Comparison of ENCODE assay signal across 9 mouse cellular contexts in the genomic region with DNA sequence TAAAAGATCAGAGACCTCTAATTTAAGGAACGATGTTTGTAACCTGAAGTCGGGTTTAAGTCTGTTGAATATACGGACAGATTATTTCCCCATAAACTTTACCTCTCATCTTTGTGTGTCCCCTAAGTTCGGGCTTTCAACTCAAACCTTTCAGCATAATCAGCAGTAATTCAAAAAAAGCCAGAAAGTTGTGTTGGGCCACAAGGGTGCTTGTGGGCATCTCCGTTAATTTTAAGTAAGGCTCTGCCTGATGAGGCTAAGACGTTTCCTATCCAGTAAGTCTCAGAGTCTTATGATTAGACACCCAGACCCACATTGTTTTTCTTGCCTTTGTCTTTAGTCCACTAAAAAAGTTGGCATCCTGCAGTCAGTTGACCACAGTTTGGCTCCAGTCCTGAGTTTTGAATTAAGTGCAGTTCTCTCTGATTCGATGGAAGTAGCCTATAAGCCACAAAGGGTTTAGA. TPM values are rescaled to one million over a fixed set of nuclear protein-coding genes. Genes with fewer than 3 reads are reported as not detected.
DNase-seq lines count a peak whose midpoint lies in the region; ATAC-seq and TF ChIP-seq lines count a peak whose summit lies in the region.
"Had no signal": no experiment of that assay in that cellular context is flagged by ENCODE, and none has a peak within 500 bp of the region (broad histone marks: within the 10 kb centered on the region; RNA-seq: fewer than 3 reads in every experiment).

No protein-coding gene starts in this region.

- H3K4me1 ChIP-seq in liver, adult 2 months (ENCODE audit: control insufficient read depth, insufficient read depth, low read length) = peaks cover 16% of the 10 kb centered on the region
- H3K4me1 ChIP-seq in embryonic facial prominence, embryonic 11.5 days (ENCODE audit: control insufficient read depth, insufficient read depth, low read length) = no peaks in the 10 kb centered on the region
- peaks cover 50% of the 10 kb centered on the region for H3K4me1 ChIP-seq in hindbrain, embryonic 13.5 days (replicated peaks)
- H3K4me1 ChIP-seq in lung, postnatal 0 days (ENCODE audit: insufficient read depth, low read depth, low read length) = peaks cover 13% of the 10 kb centered on the region; the same call in 1 of the 2 replicates

- peak; percentile 56 for DNase-seq in liver, adult 2 months (ENCODE audit: extremely low read depth, low read depth, low spot score)
- no peak for DNase-seq in liver
- peak; percentile 25 for DNase-seq in embryonic facial prominence, embryonic 11.5 days (ENCODE audit: low spot score)
- DNase-seq in lung, postnatal 0 days (ENCODE audit: low spot score) = peak; percentile 67
- no peak for DNase-seq in layer of hippocampus, postnatal 14 days (ENCODE audit: low spot score in 2 of 2)
- DNase-seq in layer of hippocampus, adult 8-10 months (ENCODE audit: low spot score in 2 of 2) = no peak

- no peak for TF ChIP-seq EP300 in lung, postnatal 0 days (IDR thresholded peaks at IDR 0.05)

- no peak for TF ChIP-seq POLR2A in liver, adult 2 months (IDR thresholded peaks at IDR 0.05; ENCODE audit: extremely low read depth, insufficient read depth, low read length)

- H3K36me3 ChIP-seq in liver, adult 2 months (ENCODE audit: control insufficient read depth, insufficient read depth, low read length) = no peaks in the 10 kb centered on the region
- no peaks in the 10 kb centered on the region for H3K36me3 ChIP-seq in embryonic facial prominence, embryonic 11.5 days (replicated peaks; ENCODE audit: control insufficient read depth, insufficient read depth, low read depth, low read length)
- H3K36me3 ChIP-seq in hindbrain, embryonic 13.5 days = no peaks in the 10 kb centered on the region
- no peaks in the 10 kb centered on the region for H3K36me3 ChIP-seq in lung, postnatal 0 days (ENCODE audit: insufficient read depth, low read length)

- H3K4me2 ChIP-seq in embryonic facial prominence, embryonic 11.5 days (ENCODE audit: low read depth, low read length) = peak overlapping the region; percentile 61
- peak overlapping the region; percentile 82 for H3K4me2 ChIP-seq in hindbrain, embryonic 13.5 days
- H3K4me2 ChIP-seq in lung, postnatal 0 days (replicated peaks; ENCODE audit: low read depth, low read length) = peak overlapping the region; percentile 78

- no peak for ATAC-seq in embryonic facial prominence, embryonic 11.5 days (replicated peaks; ENCODE audit: insufficient number of reproducible peaks, low FRiP score, low TSS enrichment, low read depth)
- no peak for ATAC-seq in hindbrain, embryonic 13.5 days (ENCODE audit: low FRiP score)
- no peak for ATAC-seq in lung, postnatal 0 days
- ATAC-seq in activated CD4-positive, CD25-positive, alpha-beta regulatory T cell, adult 4 months = no peak

- no peaks in the 10 kb centered on the region for H3K27me3 ChIP-seq in liver, adult 2 months (ENCODE audit: control insufficient read depth, insufficient read depth, low read length)
- no peaks in the 10 kb centered on the region for H3K27me3 ChIP-seq in embryonic facial prominence, embryonic 11.5 days (ENCODE audit: control insufficient read depth, insufficient read depth, low read length)
- H3K27me3 ChIP-seq in hindbrain, embryonic 13.5 days = no peaks in the 10 kb centered on the region
- no peaks in the 10 kb centered on the region for H3K27me3 ChIP-seq in lung, postnatal 0 days (replicated peaks; ENCODE audit: insufficient read depth, low read length)

- peaks cover 31% of the 10 kb centered on the region for H3K79me2 ChIP-seq in liver, adult 2 months (ENCODE audit: control insufficient read depth, insufficient read depth, low read length)

- H3K4me3 ChIP-seq in liver, adult 2 months (ENCODE audit: insufficient read depth, low read depth, low read length) = peak overlapping the region; percentile 91
- H3K4me3 ChIP-seq in embryonic facial prominence, embryonic 11.5 days (ENCODE audit: low read depth, low read length) = peak overlapping the region; percentile 100
- H3K4me3 ChIP-seq in hindbrain, embryonic 13.5 days = peak overlapping the region; percentile 100
- H3K4me3 ChIP-seq in lung, postnatal 0 days (ENCODE audit: low read depth, low read length) = peak overlapping the region; percentile 96

- no peak for TF ChIP-seq CTCF in liver, adult 2 months (IDR thresholded peaks at IDR 0.05; ENCODE audit: low read depth, low read length)
- no peak for TF ChIP-seq CTCF in lung, postnatal 0 days (IDR thresholded peaks at IDR 0.05)

- H3K27ac ChIP-seq in liver, adult 2 months (replicated peaks; ENCODE audit: insufficient read depth, low read depth, low read length) = no peak overlapping the region
- no peak overlapping the region; the same call in 1 of the 2 replicates for H3K27ac ChIP-seq in embryonic facial prominence, embryonic 11.5 days (replicated peaks; ENCODE audit: low read depth, low read length)
- H3K27ac ChIP-seq in hindbrain, embryonic 13.5 days = peak overlapping the region; percentile 96; the same call in 1 of the 2 replicates
- peak overlapping the region; percentile 93; the same call in 1 of the 2 replicates for H3K27ac ChIP-seq in lung, postnatal 0 days (ENCODE audit: low read length)

- 1% methylated on average over 7 of the region's 7 CpGs for WGBS in liver, adult 2 months
- 9% methylated on average over 7 of the region's 7 CpGs for WGBS in embryonic facial prominence, embryonic 11.5 days
- WGBS in hindbrain, embryonic 13.5 days = 2% methylated on average over 7 of the region's 7 CpGs
- 1% methylated on average over 7 of the region's 7 CpGs for WGBS in lung, postnatal 0 days

- peak overlapping the region; percentile 87 for H3K9ac ChIP-seq in liver, adult 2 months (ENCODE audit: low read depth, low read length)
- H3K9ac ChIP-seq in embryonic facial prominence, embryonic 11.5 days (replicated peaks; ENCODE audit: low read length) = peak overlapping the region; percentile 100
- H3K9ac ChIP-seq in hindbrain, embryonic 13.5 days = peak overlapping the region; percentile 100
- peak overlapping the region; percentile 98 for H3K9ac ChIP-seq in lung, postnatal 0 days (replicated peaks; ENCODE audit: low read depth)

- no peaks in the 10 kb centered on the region for H3K9me3 ChIP-seq in embryonic facial prominence, embryonic 11.5 days (replicated peaks; ENCODE audit: control insufficient read depth, low read length)
- H3K9me3 ChIP-seq in hindbrain, embryonic 13.5 days = no peaks in the 10 kb centered on the region
- no peaks in the 10 kb centered on the region for H3K9me3 ChIP-seq in lung, postnatal 0 days (ENCODE audit: low read length)

RNA-seq across cellular contexts. Expression of a gene that starts 1.2 kb away (rescaled TPM):
- total RNA-seq in liver, adult 2 months (2014; rRNA removed) = 40.7 and 43.6 TPM in 2 replicates
- 16.4 and 21.8 TPM in 2 replicates for polyA plus RNA-seq in liver, adult 2 months (2012; rRNA removed)
- 91.4 and 100 TPM in 2 replicates for polyA plus RNA-seq in embryonic facial prominence, embryonic 11.5 days (2014; fragmentation: Nextera tagmentation; extraction: Ambion mirVana)
- 60.5 TPM in 2 replicates for polyA plus RNA-seq in hindbrain, embryonic 13.5 days (2015; fragmentation: Nextera tagmentation; extraction: Ambion mirVana)
- polyA plus RNA-seq in lung, postnatal 0 days (2015; fragmentation: Nextera tagmentation; extraction: Ambion mirVana) = 28.0 and 36.7 TPM in 2 replicates
- total RNA-seq in layer of hippocampus, postnatal 14 days (2021) = 10 to 100 TPM; 50.8 to 55.8 TPM
- 10 to 100 TPM; 32.2 to 45.3 TPM for polyA plus RNA-seq in activated CD4-positive, CD25-positive, alpha-beta regulatory T cell, adult 4 months (2017; shearing (Covaris generic))
- total RNA-seq in layer of hippocampus, adult 8-10 months (2022) = 10 to 100 TPM; 53.8 to 80.4 (median 61.7) TPM

RNA-seq across cellular contexts. Expression of a gene that starts 27.9 kb away (rescaled TPM):
- total RNA-seq in liver, adult 2 months (2014; rRNA removed) = not detected in 2 replicates
- polyA plus RNA-seq in liver, adult 2 months (2012; rRNA removed) = not detected in 2 replicates
- polyA plus RNA-seq in embryonic facial prominence, embryonic 11.5 days (2014; fragmentation: Nextera tagmentation; extraction: Ambion mirVana) = not detected in 2 replicates
- not detected in 2 replicates for polyA plus RNA-seq in hindbrain, embryonic 13.5 days (2015; fragmentation: Nextera tagmentation; extraction: Ambion mirVana)
- not detected in 2 replicates for polyA plus RNA-seq in lung, postnatal 0 days (2015; fragmentation: Nextera tagmentation; extraction: Ambion mirVana)
- total RNA-seq in layer of hippocampus, postnatal 14 days (2021) = not detected
- polyA plus RNA-seq in activated CD4-positive, CD25-positive, alpha-beta regulatory T cell, adult 4 months (2017; shearing (Covaris generic)) = not detected
- not detected for total RNA-seq in layer of hippocampus, adult 8-10 months (2022)
- total RNA-seq: common myeloid progenitor, adult 5-6 weeks had no signal

Comparison
In these comparisons a context has a peak if more than half of its experiments do, and no peak if none do; other contexts are left out.
1. DNase-seq: peak in liver, adult 2 months (single experiment), embryonic facial prominence, embryonic 11.5 days (single experiment) and lung, postnatal 0 days (single experiment); none in liver (single experiment), layer of hippocampus, postnatal 14 days (0 of 2) and layer of hippocampus, adult 8-10 months (0 of 2).
2. H3K27ac ChIP-seq: peak in hindbrain, embryonic 13.5 days (single experiment) and lung, postnatal 0 days (single experiment); none in liver, adult 2 months (single experiment) and embryonic facial prominence, embryonic 11.5 days (single experiment).
3. Peak in every context shown above with its lines, with median percentiles within 50 percentile points of each other: H3K4me3 ChIP-seq, H3K9ac ChIP-seq and H3K4me2 ChIP-seq.